Mouse (Mus musculus) telencephalon, adult 2 months (tissue): Measurements from ENCODE around the gene Ctnnbip1.

Source experiments
- DNase-seq: peaks from one replicate; pipeline ENCODE4 v3.0.0-alpha.2; 2011; ENCODE audit warnings: low read depth, low spot score

The Ctnnbip1 gene

GRCm38 (mm10) chr4:149561986-149562904, 44.2 kb downstream of the Ctnnbip1 start:
- DNase-seq: peak; percentile 92

DNA sequence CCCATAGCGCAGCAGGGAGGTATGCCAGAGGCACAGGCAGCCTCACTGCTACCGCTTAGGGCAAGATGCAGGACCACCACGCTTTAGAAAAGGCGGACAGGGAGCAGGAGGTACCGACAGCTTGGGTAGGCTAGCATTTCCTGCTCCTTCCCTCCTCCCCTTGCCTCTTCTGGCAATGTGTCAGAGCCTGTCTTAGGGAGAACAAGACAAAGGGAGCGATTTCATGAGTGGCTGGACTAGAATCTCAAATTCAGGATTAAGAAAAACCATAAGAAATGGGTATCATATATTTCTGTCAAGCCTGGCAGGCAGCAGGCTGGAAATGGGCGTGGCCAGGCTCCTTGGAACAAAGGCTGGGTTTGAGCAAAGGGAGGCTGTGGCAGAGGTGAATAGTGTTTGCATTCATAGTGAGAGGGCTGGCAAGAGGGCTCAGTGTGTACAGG, 44.9 kb downstream of the Ctnnbip1 start:
- peak; percentile 68 for DNase-seq

DNA sequence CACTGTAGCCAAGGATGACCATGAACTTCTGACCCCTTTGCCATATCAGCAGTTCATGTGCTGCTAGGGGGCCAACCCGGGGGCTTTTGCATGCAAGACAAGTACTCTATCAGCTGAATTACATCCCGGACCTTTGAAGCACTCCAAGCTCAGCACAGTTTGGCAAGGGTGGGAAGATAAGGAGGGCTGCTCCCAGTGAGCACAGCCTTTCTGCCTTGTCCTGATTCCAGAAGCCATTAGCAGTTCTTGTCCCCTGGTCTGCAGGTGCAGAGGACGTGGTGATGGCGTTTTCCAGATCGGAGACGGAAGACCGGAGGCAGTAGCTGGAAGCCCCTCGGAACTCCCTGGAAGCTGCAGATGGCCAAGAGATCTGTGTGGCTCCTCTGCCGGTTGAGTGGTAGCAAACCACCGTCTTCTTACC, 45.9 kb downstream of the Ctnnbip1 start:
- DNase-seq: no peak

GRCm38 (mm10) chr4:149564452-149565407, 46.7 kb downstream of the Ctnnbip1 start:
- peak; percentile 90 for DNase-seq

- no peak for DNase-seq
These were observed 49.5 kb downstream of the Ctnnbip1 start for GRCm38 (mm10) chr4:149567432-149568026.

- DNase-seq: no peak
These were observed 50.6 kb downstream of the Ctnnbip1 start for GRCm38 (mm10) chr4:149568622-149569021.

DNA sequence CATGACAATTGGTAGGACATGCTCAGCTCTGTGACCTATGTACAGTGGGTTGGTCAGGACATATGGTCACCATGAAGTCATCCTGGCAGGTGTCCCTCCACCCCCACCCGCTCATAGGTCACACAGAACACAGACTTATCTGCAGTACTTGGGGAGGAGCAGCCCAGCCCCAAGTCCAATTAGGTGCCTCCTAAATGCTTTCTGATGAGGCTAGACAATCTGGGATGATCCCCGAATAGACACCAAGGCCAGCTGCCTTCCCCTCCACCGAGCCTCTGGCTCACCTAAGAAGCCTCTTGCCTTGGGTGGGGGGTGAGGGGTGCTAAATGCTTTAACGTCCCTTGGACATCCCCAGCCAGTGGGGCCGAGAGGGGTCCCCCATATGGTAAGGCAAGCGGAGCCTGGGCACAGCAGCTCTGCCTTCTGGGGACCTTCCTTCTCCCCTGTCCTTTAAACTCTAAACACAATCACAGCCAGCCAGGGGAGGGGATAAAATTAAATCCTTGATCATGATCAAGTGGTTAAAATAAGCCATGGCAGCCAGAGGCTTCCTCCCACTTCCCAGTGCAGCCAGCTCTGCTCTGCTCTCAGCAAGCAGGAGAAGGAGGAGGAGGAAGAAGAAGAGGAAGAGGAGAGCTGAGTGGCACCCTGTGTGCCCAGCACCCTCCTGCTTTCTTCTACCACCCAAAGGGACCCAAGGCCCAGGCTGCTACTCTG, 51.9 kb downstream of the Ctnnbip1 start:
- peak; percentile 68 for DNase-seq

- DNase-seq: no peak
These were observed 52.4 kb downstream of the Ctnnbip1 start for GRCm38 (mm10) chr4:149570498-149570863.

DNA sequence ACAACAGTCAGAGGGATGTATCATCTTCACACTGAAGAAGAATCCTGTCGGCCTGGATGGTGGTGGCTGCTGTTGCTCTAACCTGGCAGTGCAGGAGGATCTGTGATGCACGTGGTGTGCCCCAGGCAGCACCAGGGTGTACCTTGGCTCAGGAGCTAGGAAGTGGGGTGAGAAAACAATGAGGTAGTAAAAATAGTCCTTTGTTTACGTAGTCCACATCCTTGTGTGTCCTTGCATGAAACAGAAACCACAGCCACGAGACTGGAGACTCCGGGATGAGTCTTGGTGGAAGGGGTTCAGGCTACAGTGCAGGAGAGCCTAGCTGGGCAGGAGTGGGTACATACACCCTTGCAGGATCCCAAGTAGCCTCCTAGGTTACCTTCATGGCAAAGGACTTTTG, 53.2 kb downstream of the Ctnnbip1 start:
- no peak for DNase-seq

DNA sequence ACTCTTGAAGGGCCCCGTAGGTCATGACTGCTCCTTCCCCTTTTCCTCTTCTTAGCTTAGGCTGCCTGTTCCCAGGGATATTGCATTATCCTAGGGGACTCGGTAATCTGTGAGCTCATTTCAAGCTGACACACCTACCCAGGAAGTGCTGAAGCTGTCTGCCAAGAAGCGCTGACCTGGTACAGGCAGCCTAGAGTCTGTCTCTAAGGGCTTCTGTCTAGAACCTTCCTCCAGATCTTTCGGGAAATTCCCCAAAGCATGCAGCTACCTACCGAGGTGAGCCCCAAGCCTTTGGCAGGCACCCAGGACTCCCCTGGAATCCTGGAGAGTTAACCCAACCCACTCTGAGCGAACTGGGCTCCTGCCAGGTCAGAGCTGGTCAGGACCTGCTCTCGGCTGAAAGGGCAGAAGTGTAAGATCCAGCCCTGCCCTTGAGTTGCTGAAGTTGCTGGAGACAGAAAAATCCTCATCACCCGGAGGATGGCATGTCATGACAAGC, 53.7 kb downstream of the Ctnnbip1 start:
- DNase-seq: no peak

DNA sequence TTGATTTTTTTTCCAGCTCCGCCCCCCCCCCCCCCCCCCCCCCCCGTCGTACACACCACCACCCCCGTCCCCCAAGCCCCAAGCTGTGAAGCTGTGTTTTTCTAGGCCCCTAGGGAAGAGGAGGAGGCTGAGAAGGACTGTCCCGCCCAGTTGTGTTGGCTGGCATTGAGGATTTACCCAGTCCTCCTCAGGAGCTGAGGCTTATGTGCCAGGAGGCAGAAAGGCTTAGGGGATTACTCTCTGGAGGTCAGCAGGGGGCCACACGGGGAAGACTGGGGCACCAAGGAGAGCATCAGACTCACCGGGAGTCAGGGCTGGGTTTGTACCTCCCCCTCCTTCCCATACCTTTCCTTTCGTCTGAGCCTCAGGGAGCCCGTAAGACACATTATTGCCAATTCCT, 54.4 kb downstream of the Ctnnbip1 start:
- no peak for DNase-seq

GRCm38 (mm10) chr4:149572851-149573250, 54.8 kb downstream of the Ctnnbip1 start:
- no peak for DNase-seq

- DNase-seq: no peak
These were observed 56.4 kb downstream of the Ctnnbip1 start for GRCm38 (mm10) chr4:149574391-149574821.

DNA sequence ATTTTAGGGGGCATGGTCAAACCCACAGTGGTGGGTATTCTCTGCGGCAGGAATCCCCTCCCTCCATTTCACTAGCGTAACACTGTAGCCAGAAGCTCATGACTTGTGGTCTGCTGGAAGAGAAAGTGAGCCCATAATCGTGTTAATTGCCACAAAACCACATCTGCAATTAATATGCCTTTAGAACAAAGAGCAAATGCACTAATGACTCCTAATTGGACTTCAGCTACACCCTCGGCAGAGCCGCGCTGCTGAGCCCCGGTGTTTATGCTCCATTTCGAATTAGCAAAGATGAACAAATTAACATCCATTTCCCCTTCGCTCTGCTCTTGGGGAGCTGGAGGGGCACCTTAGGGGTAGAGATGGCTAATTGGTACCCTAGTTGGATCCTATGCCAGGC, 58.0 kb downstream of the Ctnnbip1 start:
- no peak for DNase-seq

DNA sequence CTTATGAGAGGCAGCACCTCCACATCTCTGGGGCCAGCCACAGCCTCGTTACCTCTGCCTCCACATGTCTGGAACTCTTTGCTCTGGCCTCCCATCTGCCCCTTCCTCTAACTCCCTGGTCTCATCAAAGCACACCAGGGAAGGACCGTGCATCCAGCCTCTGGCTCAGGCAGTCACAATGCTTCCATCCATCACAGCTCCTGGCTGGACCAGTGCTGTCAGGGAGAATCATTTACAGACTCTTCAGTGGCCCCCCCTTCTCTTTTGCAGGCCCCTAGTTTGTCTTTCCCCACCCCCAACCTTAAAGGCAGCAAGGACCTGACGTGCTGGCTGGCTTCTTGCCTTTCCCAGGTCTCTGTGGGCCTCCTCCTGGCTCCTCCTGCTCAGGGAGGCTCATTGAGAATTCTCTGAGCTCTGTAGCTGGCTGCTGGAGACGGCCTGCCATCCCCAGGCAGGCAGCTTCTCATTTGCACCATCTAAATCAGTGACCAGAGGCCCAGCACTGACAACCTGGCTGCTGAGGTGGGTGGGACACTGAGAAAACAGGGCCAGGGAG, 59.0 kb downstream of the Ctnnbip1 start:
- DNase-seq: no peak

DNA sequence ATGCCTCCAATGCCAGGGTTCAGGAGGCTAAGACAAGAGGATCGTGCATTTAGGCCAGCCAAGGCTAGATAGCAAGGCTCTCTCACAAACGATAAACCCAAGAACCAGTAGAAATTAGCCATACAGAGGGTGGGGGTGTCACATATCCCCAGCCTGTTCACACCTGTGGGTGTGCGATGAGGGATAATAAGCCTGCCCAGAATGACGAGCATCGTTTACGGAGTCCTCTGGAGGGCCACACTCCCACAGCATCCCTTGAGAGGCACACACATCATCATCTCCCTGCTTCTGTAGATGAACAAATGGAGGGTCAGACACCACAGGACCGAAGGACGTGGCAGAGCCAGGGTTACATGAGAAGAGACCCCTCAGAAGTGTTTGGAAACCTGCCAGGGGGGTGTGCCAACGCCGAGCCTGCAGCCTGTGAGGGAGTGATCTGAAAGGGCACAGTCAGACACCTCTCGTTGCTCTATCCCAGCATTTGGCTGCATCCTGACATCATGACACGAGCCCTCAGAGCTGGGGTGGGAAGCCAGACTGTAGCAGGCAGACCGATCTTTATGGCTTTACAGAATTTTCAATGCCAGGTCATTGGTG, 60.1 kb downstream of the Ctnnbip1 start:
- DNase-seq: no peak

DNA sequence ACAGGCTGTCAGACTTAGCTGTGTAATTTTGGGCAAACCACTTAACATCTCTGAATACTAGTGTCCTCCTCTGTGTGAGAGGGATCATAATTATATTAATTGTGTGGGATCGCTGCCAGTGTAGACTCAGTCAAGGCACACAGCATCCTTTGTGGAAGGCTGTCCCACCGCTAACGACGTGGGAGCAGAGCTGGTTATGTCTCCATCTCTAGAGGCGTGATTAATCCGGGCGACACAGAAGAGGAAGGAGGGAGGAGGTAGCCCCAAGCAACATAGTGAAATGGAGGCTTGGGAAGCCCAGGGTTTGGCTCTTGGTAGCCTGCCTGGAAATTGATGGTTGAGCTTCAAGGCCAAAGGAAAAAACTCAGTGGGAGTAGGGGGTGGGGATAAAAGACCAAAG, 60.8 kb downstream of the Ctnnbip1 start:
- DNase-seq: no peak

GRCm38 (mm10) chr4:149585236-149585635, 67.2 kb downstream of the Ctnnbip1 start:
- no peak for DNase-seq

DNA sequence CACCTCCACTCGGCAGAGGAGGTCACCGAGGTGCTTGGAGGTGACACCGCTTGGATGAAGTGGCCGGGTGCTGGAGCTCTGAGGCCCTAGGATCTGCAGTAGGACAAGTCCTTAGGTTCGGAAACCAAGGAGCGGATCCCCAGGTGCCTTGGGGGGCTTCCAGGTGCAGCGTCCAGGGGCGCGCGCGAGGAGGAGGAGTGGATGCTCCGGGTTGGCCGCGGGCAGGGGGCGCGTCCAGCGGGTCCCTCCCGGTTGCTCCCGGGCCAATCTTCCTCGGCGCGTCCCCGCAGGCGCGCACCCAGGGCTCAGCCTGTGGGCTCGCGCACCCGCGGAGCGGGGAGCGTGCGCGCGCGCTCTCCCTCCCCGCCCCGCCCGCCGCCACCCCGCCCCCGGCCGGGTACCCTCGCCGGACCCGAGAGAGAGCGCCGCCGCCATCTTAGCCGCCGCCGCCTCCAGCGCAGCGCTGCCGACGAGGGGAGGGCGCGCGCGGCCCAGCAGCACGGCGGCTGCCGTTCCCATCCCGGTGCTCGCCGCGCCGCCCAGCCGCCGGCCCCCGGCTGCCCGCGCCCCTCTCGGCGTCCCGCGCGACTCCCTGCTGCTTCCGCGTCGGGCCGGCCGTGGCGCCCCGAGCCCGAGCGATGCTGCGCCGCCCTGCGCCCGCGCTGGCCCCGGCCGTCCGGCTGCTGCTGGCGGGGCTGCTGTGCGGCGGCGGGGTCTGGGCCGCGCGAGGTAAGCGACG, 68.2 kb downstream of the Ctnnbip1 start, which contains the start of gene Clstn1:
Clstn1 (plus strand) TSS at position 425 of the 739 bp plus-strand sequence.
- no peak for DNase-seq
